Mouse (Mus musculus) ES-CJ7 (cell line): ENCODE data around the gene Popdc2.

ENCODE experiments used
- DNase-seq: peaks from one replicate; pipeline ENCODE4 v3.0.0; 2011; ENCODE audit warnings: low read depth, low spot score

The Popdc2 gene

GRCm38 (mm10) chr16:38354185-38354913 lies 7.7 kb upstream of the Popdc2 start:
- DNase-seq = no peak

GRCm38 (mm10) chr16:38358256-38358812 lies 3.7 kb upstream of the Popdc2 start:
- DNase-seq = no peak

GRCm38 (mm10) chr16:38359241-38359640 lies 2.8 kb upstream of the Popdc2 start:
- no peak for DNase-seq

- no peak for DNase-seq
Observed at GRCm38 (mm10) chr16:38359857-38360256, 2.2 kb upstream of the Popdc2 start.

- no peak for DNase-seq
Observed at GRCm38 (mm10) chr16:38360317-38360716, 1.7 kb upstream of the Popdc2 start.

- DNase-seq = no peak
Observed at GRCm38 (mm10) chr16:38362493-38363255, 665 bp downstream of the Popdc2 start.

GRCm38 (mm10) chr16:38363256-38363595 lies 1.2 kb downstream of the Popdc2 start:
- no peak for DNase-seq

- no peak for DNase-seq
Observed at GRCm38 (mm10) chr16:38363657-38364056, 1.6 kb downstream of the Popdc2 start.

- DNase-seq = no peak
Observed at GRCm38 (mm10) chr16:38365390-38365789, 3.4 kb downstream of the Popdc2 start.

GRCm38 (mm10) chr16:38366231-38366630 lies 4.2 kb downstream of the Popdc2 start:
- no peak for DNase-seq

GRCm38 (mm10) chr16:38368336-38368735 lies 6.3 kb downstream of the Popdc2 start:
- no peak for DNase-seq

GRCm38 (mm10) chr16:38369000-38369399 lies 7.0 kb downstream of the Popdc2 start:
- no peak for DNase-seq

- no peak for DNase-seq
Observed at GRCm38 (mm10) chr16:38369431-38369830, 7.4 kb downstream of the Popdc2 start.

- DNase-seq = no peak
Observed at GRCm38 (mm10) chr16:38369992-38370484, 8.0 kb downstream of the Popdc2 start.

- no peak for DNase-seq
Observed at GRCm38 (mm10) chr16:38370633-38371374, 8.8 kb downstream of the Popdc2 start.

- no peak for DNase-seq
Observed at GRCm38 (mm10) chr16:38371705-38372296, 9.8 kb downstream of the Popdc2 start.

GRCm38 (mm10) chr16:38372876-38373275 lies 10.9 kb downstream of the Popdc2 start:
- DNase-seq = no peak

- no peak for DNase-seq
Observed at GRCm38 (mm10) chr16:38373439-38373838, 11.4 kb downstream of the Popdc2 start.

- DNase-seq = no peak
Observed at GRCm38 (mm10) chr16:38373941-38374340, 11.9 kb downstream of the Popdc2 start.

- DNase-seq = peak; percentile 55
Observed at GRCm38 (mm10) chr16:38374379-38375140, 12.6 kb downstream of the Popdc2 start.

- DNase-seq = no peak
Observed at GRCm38 (mm10) chr16:38375182-38375581, 13.2 kb downstream of the Popdc2 start.
